Mouse (Mus musculus) embryonic facial prominence, embryonic 11.5 days (tissue): ENCODE data around the gene Kank1. TPM values are rescaled to one million over a fixed set of nuclear protein-coding genes. Genes with fewer than 3 reads are reported as not detected.

Experiments used
- ATAC-seq: fragments of 200-750 bp; cut with Nextera tagmentation; replicated peaks from 2 replicates; pipeline ENCODE4 v1.8.0; 2017; ENCODE audit warnings: low read depth; ENCODE audit not compliant: insufficient number of reproducible peaks, low FRiP score, low TSS enrichment
- DNase-seq: peaks from one replicate; pipeline ENCODE4 v3.0.0-alpha.2; 2015; ENCODE audit warnings: low spot score
- H3K27ac ChIP-seq: fragments of 300-500 bp; sonication (generic); replicated peaks from 2 replicates; pipeline ENCODE4 v1.5.1; 2014; ENCODE audit warnings: mild to moderate bottlenecking, low read depth, low read length, control low read depth
- H3K27me3 ChIP-seq: fragments of 300-500 bp; sonication (generic); 2 replicates; pipeline ENCODE4 v1.6.1; 2014; ENCODE audit warnings: mild to moderate bottlenecking, low read length, moderate library complexity, mixed read lengths; ENCODE audit not compliant: control insufficient read depth, insufficient read depth
- H3K36me3 ChIP-seq: fragments of 300-500 bp; sonication (generic); replicated peaks from 2 replicates; pipeline ENCODE4 v1.6.1; 2014; ENCODE audit warnings: low read depth, mild to moderate bottlenecking, low read length, moderate library complexity, mixed read lengths; ENCODE audit not compliant: control insufficient read depth, insufficient read depth
- H3K4me1 ChIP-seq: fragments of 300-500 bp; sonication (generic); 2 replicates; pipeline ENCODE4 v1.6.1; 2014; ENCODE audit warnings: low read length, mixed read lengths; ENCODE audit not compliant: control insufficient read depth, insufficient read depth
- H3K4me2 ChIP-seq: fragments of 300-500 bp; sonication (generic); 2 replicates; pipeline ENCODE4 v1.6.1; 2014; ENCODE audit warnings: low read depth, mild to moderate bottlenecking, control low read depth, low read length, moderate library complexity
- H3K4me3 ChIP-seq: fragments of 300-500 bp; sonication (generic); 2 replicates; pipeline ENCODE4 v1.5.1; 2014; ENCODE audit warnings: low read depth, low read length, control low read depth
- H3K9ac ChIP-seq: fragments of 300-500 bp; sonication (generic); replicated peaks from 2 replicates; pipeline ENCODE4 v1.6.1; 2014; ENCODE audit warnings: mild to moderate bottlenecking, control low read depth, low read length
- H3K9me3 ChIP-seq: fragments of 300-500 bp; sonication (generic); replicated peaks from 2 replicates; pipeline ENCODE4 v1.6.1; 2016; ENCODE audit warnings: mild to moderate bottlenecking, low read length, inconsistent platforms, mixed read lengths; ENCODE audit not compliant: control insufficient read depth
- WGBS: fragments of 180-500 bp; shearing (Covaris S2); extraction: QIAGEN DNeasy Blood & Tissue Kit; methylation state at CpG from one replicate; pipeline ENCODE4 v1.1.7; 2014; 5-methylcytosine and 5-hydroxymethylcytosine counted together
- polyA plus RNA-seq: library from polyadenylated mRNA; unstranded; fragments of >200 nt; fragmentation: Nextera tagmentation; extraction: Ambion mirVana; gene quantifications from 2 replicates; pipeline ENCODE4 v1.2.1, GENCODE M21; 2014

Gene Kank1
- polyA plus RNA-seq, 1 experiment from 2014 or later: 17.6 TPM

GRCm38 (mm10) chr19:25434345-25434744 is 197.6 kb downstream of the Kank1 start:
- no peak overlapping the region for H3K4me2 ChIP-seq
- 78% methylated on average over 7 of the region's 7 CpGs for WGBS
- H3K27ac ChIP-seq: no peak overlapping the region
- H3K4me3 ChIP-seq: no peak overlapping the region
- DNase-seq: no peak
- H3K27me3 ChIP-seq: no peaks in the 10 kb centered on the region
- H3K36me3 ChIP-seq: no peaks in the 10 kb centered on the region; the same call in 1 of the 2 replicates
- no peak overlapping the region for H3K9ac ChIP-seq
- H3K9me3 ChIP-seq: no peaks in the 10 kb centered on the region
- H3K4me1 ChIP-seq: no peaks in the 10 kb centered on the region
- ATAC-seq: no peak

- no peak for ATAC-seq
Observed at GRCm38 (mm10) chr19:25434795-25435194, 198.0 kb downstream of the Kank1 start.

DNA sequence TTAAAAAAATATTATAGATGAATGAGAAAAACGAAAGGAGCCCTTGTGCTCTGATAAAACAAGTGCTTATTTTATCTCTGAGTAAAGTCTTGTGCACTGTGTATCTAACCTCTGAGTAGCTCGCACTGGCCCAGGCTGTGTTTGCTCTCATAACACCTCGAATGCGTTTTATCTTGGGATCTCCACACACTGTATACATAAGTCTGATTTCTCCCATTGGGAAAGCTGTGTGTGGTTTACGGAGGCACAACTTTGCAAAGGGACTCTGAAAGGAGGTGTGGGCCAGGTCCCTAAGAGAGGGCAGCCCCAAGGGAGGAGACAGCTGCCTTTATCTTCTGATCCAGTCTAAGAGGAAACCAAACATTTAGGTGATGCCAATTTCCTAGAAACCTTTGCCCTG is 198.6 kb downstream of the Kank1 start:
- no peaks in the 10 kb centered on the region for H3K27me3 ChIP-seq
- DNase-seq: no peak
- no peak overlapping the region for H3K4me2 ChIP-seq
- no peak overlapping the region for H3K27ac ChIP-seq
- no peaks in the 10 kb centered on the region for H3K9me3 ChIP-seq
- H3K4me1 ChIP-seq: no peaks in the 10 kb centered on the region
- no peaks in the 10 kb centered on the region for H3K36me3 ChIP-seq
- 66% methylated on average over 5 of the region's 5 CpGs for WGBS
- H3K4me3 ChIP-seq: no peak overlapping the region
- H3K9ac ChIP-seq: no peak overlapping the region
- no peak for ATAC-seq

More at GRCm38 (mm10) chr19:25434795-25435194, 198.0 kb downstream of the Kank1 start:
- no peaks in the 10 kb centered on the region for H3K9me3 ChIP-seq
- no peak for DNase-seq
- H3K9ac ChIP-seq: no peak overlapping the region
- H3K4me2 ChIP-seq: no peak overlapping the region
- H3K27ac ChIP-seq: no peak overlapping the region
- whole genome bisulfite sequencing: 53% methylated on average over 6 of the region's 6 CpGs
- H3K27me3 ChIP-seq: no peaks in the 10 kb centered on the region
- H3K36me3 ChIP-seq: no peaks in the 10 kb centered on the region; the same call in 1 of the 2 replicates
- no peaks in the 10 kb centered on the region for H3K4me1 ChIP-seq
- no peak overlapping the region for H3K4me3 ChIP-seq

DNA sequence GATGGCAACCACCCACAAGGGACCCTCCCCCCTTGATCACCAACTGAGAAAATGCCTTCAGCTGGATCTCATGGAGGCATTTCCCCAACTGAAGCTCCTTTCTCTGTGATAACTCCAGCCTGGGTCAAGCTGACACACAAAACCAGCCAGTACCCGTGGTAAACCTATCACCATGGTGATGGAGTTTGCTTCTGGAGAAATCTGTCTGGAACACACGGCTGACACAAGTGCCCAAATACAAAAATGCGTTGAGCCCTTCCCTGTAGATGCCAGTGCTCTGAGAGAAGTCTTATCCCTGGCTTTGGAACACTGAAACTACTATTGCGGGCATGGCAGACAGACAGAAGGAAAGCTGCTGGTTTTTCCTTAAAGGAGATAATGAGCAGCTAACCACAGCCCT is 199.4 kb downstream of the Kank1 start:
- Histone ChIP-seq H3K9me3 (no peaks in the 10 kb centered on the region), H3K36me3 (no peaks in the 10 kb centered on the region), H3K27me3 (no peaks in the 10 kb centered on the region), H3K4me2 (no peak overlapping the region), H3K4me3 (no peak overlapping the region), H3K9ac (no peak overlapping the region), H3K4me1 (no peaks in the 10 kb centered on the region), H3K27ac (no peak overlapping the region)
- DNase-seq (no peak), ATAC-seq (no peak)
- WGBS: 76% methylated on average over 4 of the region's 4 CpGs

- DNase-seq (no peak), ATAC-seq (no peak)
- WGBS: 88% methylated on average over 20 of the region's 20 CpGs
- H3K4me2 ChIP-seq: no peak overlapping the region
- no peak overlapping the region for H3K4me3 ChIP-seq
- no peaks in the 10 kb centered on the region for H3K9me3 ChIP-seq
- no peak overlapping the region for H3K27ac ChIP-seq
- H3K4me1 ChIP-seq: no peaks in the 10 kb centered on the region
- no peaks in the 10 kb centered on the region for H3K36me3 ChIP-seq
- no peaks in the 10 kb centered on the region for H3K27me3 ChIP-seq
- no peak overlapping the region for H3K9ac ChIP-seq
Observed at GRCm38 (mm10) chr19:25436789-25437650, 200.2 kb downstream of the Kank1 start.

DNA sequence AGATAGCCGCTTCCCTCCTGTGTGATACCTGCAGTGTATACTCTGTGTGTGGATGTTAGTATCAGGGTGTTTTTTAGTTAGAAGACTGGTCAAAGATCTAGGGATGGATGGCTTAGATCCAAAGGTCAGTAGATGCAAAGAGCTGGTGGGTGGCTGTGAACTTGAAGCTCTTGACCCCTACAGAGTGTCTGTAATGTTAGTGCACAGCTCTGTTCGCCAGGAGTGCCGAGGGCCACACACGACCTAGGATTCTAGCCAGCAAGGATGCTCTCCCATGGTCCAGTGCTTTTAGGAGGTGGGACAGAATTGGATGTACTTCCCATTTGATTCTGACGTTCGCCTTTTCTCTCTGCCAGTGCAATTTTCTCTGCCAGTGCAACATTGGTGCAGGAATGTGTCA is 201.5 kb downstream of the Kank1 start:
- no peak for DNase-seq
- Histone ChIP-seq H3K4me3 (no peak overlapping the region), H3K9me3 (no peaks in the 10 kb centered on the region), H3K4me1 (no peaks in the 10 kb centered on the region), H3K4me2 (no peak overlapping the region), H3K36me3 (no peaks in the 10 kb centered on the region), H3K27me3 (no peaks in the 10 kb centered on the region), H3K27ac (no peak overlapping the region), H3K9ac (no peak overlapping the region)
- WGBS: 89% methylated on average over 6 of the region's 6 CpGs
- ATAC-seq: no peak

DNA sequence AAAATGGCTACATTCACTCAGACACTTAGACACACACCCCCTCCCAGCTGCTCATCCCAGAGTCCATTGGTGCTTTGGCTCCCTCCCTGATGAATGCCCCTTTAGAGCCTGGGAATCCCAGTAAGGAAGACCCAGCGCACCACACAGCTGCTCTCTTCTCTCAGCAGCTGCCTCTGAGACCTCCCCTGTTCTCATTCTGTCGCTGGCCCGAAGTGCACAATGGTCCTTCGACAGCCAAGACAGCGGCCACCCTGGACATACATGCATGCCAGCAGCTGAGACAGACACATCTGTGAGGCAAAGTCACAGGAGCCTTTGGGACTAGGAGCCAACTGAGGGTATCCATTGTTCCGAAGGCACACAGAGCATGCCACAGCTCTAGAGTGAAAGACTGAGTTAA is 203.0 kb downstream of the Kank1 start:
- H3K4me1 ChIP-seq: no peaks in the 10 kb centered on the region
- H3K4me3 ChIP-seq: no peak overlapping the region
- DNase-seq: no peak
- 80% methylated on average over 6 of the region's 6 CpGs for WGBS
- no peak overlapping the region for H3K27ac ChIP-seq
- H3K4me2 ChIP-seq: no peak overlapping the region
- ATAC-seq: no peak
- no peaks in the 10 kb centered on the region for H3K36me3 ChIP-seq
- no peak overlapping the region for H3K9ac ChIP-seq
- no peaks in the 10 kb centered on the region for H3K27me3 ChIP-seq
- H3K9me3 ChIP-seq: no peaks in the 10 kb centered on the region

DNA sequence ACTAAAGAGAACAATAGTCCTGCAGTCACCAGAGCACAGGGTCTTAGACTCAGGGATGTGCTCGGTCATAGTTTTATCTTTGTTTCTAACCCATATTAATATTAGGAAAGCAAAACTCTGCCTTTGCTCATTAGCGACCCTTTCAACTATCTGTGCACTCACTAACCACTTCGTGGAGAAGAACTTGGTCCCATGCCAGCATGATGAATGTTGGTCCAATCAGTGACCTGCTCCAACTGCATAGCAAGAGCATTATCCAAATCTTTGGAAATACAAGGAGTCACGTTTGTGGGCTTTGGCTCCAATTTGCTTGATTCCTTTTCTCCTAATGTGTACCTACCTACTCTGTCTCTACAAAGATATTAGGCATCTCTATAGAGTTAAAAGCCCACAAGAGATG is 204.0 kb downstream of the Kank1 start:
- Histone ChIP-seq H3K4me2 (no peak overlapping the region), H3K27ac (no peak overlapping the region), H3K9ac (no peak overlapping the region), H3K4me3 (no peak overlapping the region), H3K27me3 (no peaks in the 10 kb centered on the region), H3K9me3 (no peaks in the 10 kb centered on the region), H3K4me1 (no peaks in the 10 kb centered on the region), H3K36me3 (no peaks in the 10 kb centered on the region)
- DNase-seq (no peak), ATAC-seq (no peak)
- WGBS: 89% methylated on average over 4 of the region's 4 CpGs
